Mouse (Mus musculus) forebrain, postnatal 0 days (tissue): Measurements from ENCODE around the gene Neurl1a. TPM values are rescaled to one million over a fixed set of nuclear protein-coding genes. Genes with fewer than 3 reads are reported as not detected.

Source experiments
- ATAC-seq: fragments of 200-750 bp; cut with Nextera tagmentation; 2 replicates; pipeline ENCODE4 v1.8.0; 2017; ENCODE audit warnings: mild to moderate bottlenecking, moderate library complexity
- DNase-seq: peaks from one replicate; pipeline ENCODE4 v3.0.0-alpha.2; 2015
- H3K27ac ChIP-seq: fragments of 300-500 bp; sonication (generic); 2 replicates; pipeline ENCODE4 v1.5.1; 2014; ENCODE audit warnings: low read depth, mild to moderate bottlenecking, antibody characterized with exemption, low read length, moderate library complexity, mixed read lengths
- H3K27me3 ChIP-seq: fragments of 300-500 bp; sonication (generic); 2 replicates; pipeline ENCODE4 v1.6.1; 2014; ENCODE audit warnings: mild to moderate bottlenecking, low read length, mixed read lengths; ENCODE audit not compliant: insufficient read depth
- H3K36me3 ChIP-seq: fragments of 300-500 bp; sonication (generic); 2 replicates; pipeline ENCODE4 v1.6.1; 2014; ENCODE audit warnings: mild to moderate bottlenecking, moderate library complexity; ENCODE audit not compliant: insufficient read depth
- H3K4me1 ChIP-seq: fragments of 300-500 bp; sonication (generic); 2 replicates; pipeline ENCODE4 v1.6.1; 2014; ENCODE audit warnings: antibody characterized with exemption; ENCODE audit not compliant: insufficient read depth
- H3K4me2 ChIP-seq: fragments of 300-500 bp; sonication (generic); 2 replicates; pipeline ENCODE4 v1.6.1; 2014; ENCODE audit warnings: low read depth, mild to moderate bottlenecking, moderate library complexity
- H3K4me3 ChIP-seq: fragments of 300-500 bp; sonication (generic); 2 replicates; pipeline ENCODE4 v1.5.1; 2014; ENCODE audit warnings: low read depth, low read length, mixed read lengths
- H3K9ac ChIP-seq: fragments of 300-500 bp; sonication (generic); 2 replicates; pipeline ENCODE4 v1.6.1; 2014; ENCODE audit warnings: mild to moderate bottlenecking
- H3K9me3 ChIP-seq: fragments of 300-500 bp; sonication (generic); 2 replicates; pipeline ENCODE4 v1.6.1; 2016; ENCODE audit warnings: low read length
- CTCF ChIP-seq: sonication (generic); IDR thresholded peaks from 2 replicates; pipeline ENCODE4 v1.5.1; 2016; ENCODE audit warnings: antibody characterized with exemption, control low read depth, low read depth
- WGBS: fragments of 180-500 bp; shearing (Covaris S2); extraction: QIAGEN DNeasy Blood & Tissue Kit; methylation state at CpG from one replicate; pipeline ENCODE4 v1.1.7; 2014; 5-methylcytosine and 5-hydroxymethylcytosine counted together
- polyA plus RNA-seq: library from polyadenylated mRNA; unstranded; fragments of >200 nt; fragmentation: Nextera tagmentation; extraction: Ambion mirVana; gene quantifications from 2 replicates; pipeline ENCODE4 v1.2.1, GENCODE M21; 2015
- total RNA-seq: library from RNA; depleted of rRNA; stranded (reverse); fragments of >200 nt; gene quantifications from 2 replicates; pipeline ENCODE4 v1.2.3, GENCODE M21; 2014

Gene Neurl1a
- total and polyA plus RNA-seq, 2 experiments from 2014 or later: 15.7 to 52.1 TPM

DNA sequence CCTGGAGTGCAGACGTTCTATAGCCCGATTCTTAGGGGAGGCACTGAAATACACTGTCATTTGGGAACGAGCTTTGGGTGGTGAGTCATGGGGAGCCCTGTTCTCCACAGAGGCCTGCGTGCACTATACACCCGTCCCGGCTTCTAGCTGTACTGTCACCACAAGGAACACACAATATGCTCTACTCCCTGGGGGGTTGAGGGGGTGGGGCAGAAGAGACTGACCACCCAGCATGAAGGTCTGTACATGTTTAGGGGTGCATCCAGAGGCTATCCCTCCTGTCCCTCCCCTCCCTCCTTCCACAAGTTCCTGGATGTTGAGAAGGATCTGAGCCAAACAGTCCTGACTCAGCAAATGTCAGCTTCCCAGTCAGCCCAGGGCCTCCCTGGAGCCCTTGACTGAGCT is 103.4 kb downstream of the Neurl1a start:
- no peak for TF ChIP-seq CTCF
- ATAC-seq (no peak), DNase-seq (no peak)
- 76% methylated on average over 6 of the region's 6 CpGs for WGBS
- H3K4me1 ChIP-seq: peaks cover 12% of the 10 kb centered on the region; the same call in 1 of the 2 replicates
- no peak overlapping the region for H3K4me3 ChIP-seq
- no peaks in the 10 kb centered on the region for H3K27me3 ChIP-seq
- H3K9me3 ChIP-seq: no peaks in the 10 kb centered on the region
- H3K9ac ChIP-seq: no peak overlapping the region
- H3K36me3 ChIP-seq: peaks cover 3% of the 10 kb centered on the region; the same call in 1 of the 2 replicates
- H3K4me2 ChIP-seq: no peak overlapping the region
- H3K27ac ChIP-seq: no peak overlapping the region

DNA sequence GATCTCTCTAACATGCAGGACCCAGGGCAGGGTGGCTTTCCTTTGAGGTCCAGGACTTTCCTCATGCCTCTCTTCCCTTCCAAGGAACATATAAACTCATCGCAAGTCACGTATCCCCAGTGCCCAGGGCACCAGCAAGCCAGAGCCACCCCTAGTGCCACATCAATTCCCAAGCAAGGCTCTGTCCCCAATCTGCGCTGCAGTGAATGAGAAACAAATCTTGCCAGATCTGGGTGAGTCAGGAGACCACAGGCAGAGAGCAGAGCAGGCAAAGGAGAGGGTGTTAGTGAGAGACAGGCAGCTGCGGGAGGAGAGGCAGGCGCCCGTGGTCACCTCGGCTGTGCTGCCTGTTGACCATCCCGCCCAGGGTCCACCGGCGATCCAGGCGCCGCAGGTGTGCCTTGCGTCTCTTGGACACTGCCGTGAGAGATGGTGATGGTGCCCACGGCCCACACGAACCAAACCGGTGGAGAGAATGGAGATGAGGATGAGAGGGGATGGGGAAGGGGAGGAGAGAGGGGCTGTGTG is 104.1 kb downstream of the Neurl1a start:
- no peak for DNase-seq
- no peak overlapping the region for H3K4me3 ChIP-seq
- peaks cover 12% of the 10 kb centered on the region; the same call in 1 of the 2 replicates for H3K4me1 ChIP-seq
- no peak overlapping the region for H3K27ac ChIP-seq
- H3K36me3 ChIP-seq: peaks cover 3% of the 10 kb centered on the region; the same call in 1 of the 2 replicates
- H3K27me3 ChIP-seq: no peaks in the 10 kb centered on the region
- TF ChIP-seq CTCF: no peak
- no peaks in the 10 kb centered on the region for H3K9me3 ChIP-seq
- WGBS: 97% methylated on average over 17 of the region's 17 CpGs
- H3K9ac ChIP-seq: no peak overlapping the region
- H3K4me2 ChIP-seq: no peak overlapping the region
- ATAC-seq: no peak

DNA sequence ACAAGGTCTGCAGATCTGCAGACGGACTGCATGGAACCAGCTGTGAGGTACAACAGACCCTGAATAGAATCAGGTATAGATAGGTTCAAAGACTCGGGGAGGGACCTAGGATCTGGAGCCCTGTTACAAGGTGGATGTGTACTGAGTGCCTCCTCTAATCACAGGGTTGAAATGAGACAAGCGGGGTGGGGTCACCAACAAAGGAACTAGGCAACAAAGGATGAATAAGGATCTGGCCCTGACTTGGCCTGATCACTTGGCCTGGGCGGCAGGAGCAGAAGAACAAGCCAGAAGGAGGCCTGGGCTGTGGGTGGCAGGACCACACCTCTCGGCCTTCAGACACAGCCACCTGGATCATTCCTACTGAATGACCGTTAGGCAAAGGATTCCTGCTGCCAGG is 107.0 kb downstream of the Neurl1a start:
- TF ChIP-seq CTCF: no peak
- H3K27ac ChIP-seq: no peak overlapping the region
- DNase-seq (no peak), ATAC-seq (no peak)
- H3K36me3 ChIP-seq: peaks cover 3% of the 10 kb centered on the region; the same call in 1 of the 2 replicates
- WGBS: 79% methylated on average over 6 of the region's 6 CpGs
- no peaks in the 10 kb centered on the region for H3K4me1 ChIP-seq
- no peak overlapping the region for H3K9ac ChIP-seq
- no peaks in the 10 kb centered on the region for H3K27me3 ChIP-seq
- no peak overlapping the region for H3K4me2 ChIP-seq
- H3K4me3 ChIP-seq: no peak overlapping the region
- H3K9me3 ChIP-seq: no peaks in the 10 kb centered on the region

DNA sequence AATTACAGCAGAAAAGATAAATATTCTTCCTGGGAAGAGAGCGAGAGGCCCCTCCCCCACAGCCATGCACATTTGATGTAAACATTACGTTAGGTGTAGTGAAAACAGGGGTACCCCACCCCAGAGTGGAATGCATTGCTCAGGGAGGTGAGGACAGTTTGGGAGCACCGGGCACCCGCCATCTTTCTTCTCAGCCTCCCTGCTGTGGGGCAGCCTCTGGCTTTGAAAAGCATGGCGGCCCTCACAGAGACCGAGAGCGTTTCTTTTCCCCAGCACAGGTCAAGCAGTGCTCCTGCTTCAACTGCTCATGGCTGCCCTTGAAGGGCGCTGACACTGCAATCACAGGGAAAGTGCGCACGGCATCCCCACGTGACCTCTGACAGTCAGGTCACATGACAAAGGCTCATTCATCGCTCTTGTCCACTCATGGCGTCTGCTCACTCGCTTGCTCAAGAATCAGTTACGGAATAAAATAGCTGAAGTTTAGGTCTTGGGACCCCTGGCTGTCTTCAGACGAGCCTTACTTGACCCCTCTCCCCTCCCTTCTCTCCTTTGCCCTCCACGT is 108.3 kb downstream of the Neurl1a start:
- Histone ChIP-seq H3K9ac (no peak overlapping the region), H3K27me3 (no peaks in the 10 kb centered on the region), H3K4me3 (no peak overlapping the region), H3K4me2 (no peak overlapping the region), H3K4me1 (no peaks in the 10 kb centered on the region), H3K27ac (no peak overlapping the region), H3K9me3 (no peaks in the 10 kb centered on the region), H3K36me3 (peaks cover 3% of the 10 kb centered on the region; the same call in 1 of the 2 replicates)
- DNase-seq: no peak
- 83% methylated on average over 17 of the region's 17 CpGs for WGBS
- no peak for TF ChIP-seq CTCF
- no peak for ATAC-seq

DNA sequence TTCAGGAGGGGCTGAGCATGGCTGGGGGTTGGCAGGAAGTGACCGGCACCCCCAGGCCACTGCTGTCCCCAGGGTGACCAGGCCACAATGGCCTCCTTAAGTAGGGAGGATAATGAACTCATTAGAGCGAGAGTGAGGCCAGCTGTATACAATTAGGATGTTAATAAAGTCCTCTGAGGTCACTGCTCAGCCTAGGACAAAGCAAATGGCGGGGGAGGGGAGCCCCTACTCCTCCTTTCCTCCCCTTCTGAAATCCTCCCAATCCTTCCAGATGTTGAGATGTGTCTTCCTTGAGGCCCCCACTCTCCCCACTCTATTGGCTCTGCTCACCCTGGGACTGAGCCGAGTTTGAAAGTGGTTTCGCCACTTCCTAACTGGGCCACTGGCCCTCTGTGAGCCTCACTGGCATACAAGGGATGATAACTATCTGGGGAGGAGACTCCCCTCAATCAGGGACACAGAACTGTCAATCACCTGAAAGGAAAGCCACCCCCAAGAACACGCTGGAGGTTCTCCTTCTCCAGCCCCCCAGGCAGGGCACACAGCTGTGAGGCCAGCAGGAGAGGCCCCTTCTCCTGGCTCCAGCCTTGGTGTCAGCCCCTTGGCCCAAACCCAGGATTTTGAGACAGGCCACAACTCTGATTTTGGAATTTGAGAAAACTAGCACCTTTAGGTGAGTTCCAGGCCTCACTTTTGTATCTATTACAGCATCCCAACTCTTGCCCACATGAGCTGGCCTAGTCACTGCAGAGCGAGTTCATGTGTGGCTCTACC is 112.9 kb downstream of the Neurl1a start:
- no peak for TF ChIP-seq CTCF
- Histone ChIP-seq H3K4me2 (no peak overlapping the region), H3K9me3 (no peaks in the 10 kb centered on the region), H3K27me3 (no peaks in the 10 kb centered on the region), H3K4me3 (no peak overlapping the region), H3K36me3 (peaks cover 1% of the 10 kb centered on the region; the same call in 1 of the 2 replicates), H3K9ac (no peak overlapping the region), H3K4me1 (no peaks in the 10 kb centered on the region), H3K27ac (no peak overlapping the region)
- no peak; the same call in 1 of the 2 replicates for ATAC-seq
- no peak for DNase-seq
- WGBS: 47% methylated on average over 7 of the region's 7 CpGs

DNA sequence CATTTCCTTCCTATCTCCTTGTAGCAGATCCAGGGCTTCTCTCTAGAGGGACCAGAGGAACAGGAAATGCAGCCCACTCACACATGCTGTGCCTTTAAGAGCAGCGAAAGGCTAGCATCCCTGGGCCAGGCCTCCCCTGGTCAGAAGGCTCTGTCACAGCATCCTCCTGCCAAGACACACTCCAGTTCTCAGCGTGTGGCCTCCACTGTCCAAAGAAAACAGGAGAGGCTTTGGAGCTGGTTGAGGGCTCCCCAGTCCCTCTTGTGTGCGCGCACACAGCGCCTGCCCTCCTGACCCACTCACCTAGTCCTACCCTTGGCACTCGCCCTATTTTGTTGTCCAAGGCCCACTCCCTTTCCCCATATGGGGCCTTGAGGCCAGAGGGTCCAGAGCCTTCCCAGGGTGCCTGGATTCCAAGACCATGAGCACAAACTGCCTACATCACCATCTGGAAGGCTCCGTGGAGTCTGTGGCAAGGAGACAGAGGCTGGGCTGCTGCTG is 113.9 kb downstream of the Neurl1a start:
- TF ChIP-seq CTCF: no peak
- no peak overlapping the region for H3K27ac ChIP-seq
- no peaks in the 10 kb centered on the region for H3K9me3 ChIP-seq
- no peaks in the 10 kb centered on the region for H3K4me1 ChIP-seq
- no peak overlapping the region for H3K4me2 ChIP-seq
- no peak overlapping the region for H3K9ac ChIP-seq
- H3K4me3 ChIP-seq: no peak overlapping the region
- DNase-seq (no peak), ATAC-seq (no peak)
- no peaks in the 10 kb centered on the region for H3K27me3 ChIP-seq
- WGBS: 53% methylated on average over 7 of the region's 7 CpGs
- no peaks in the 10 kb centered on the region for H3K36me3 ChIP-seq

DNA sequence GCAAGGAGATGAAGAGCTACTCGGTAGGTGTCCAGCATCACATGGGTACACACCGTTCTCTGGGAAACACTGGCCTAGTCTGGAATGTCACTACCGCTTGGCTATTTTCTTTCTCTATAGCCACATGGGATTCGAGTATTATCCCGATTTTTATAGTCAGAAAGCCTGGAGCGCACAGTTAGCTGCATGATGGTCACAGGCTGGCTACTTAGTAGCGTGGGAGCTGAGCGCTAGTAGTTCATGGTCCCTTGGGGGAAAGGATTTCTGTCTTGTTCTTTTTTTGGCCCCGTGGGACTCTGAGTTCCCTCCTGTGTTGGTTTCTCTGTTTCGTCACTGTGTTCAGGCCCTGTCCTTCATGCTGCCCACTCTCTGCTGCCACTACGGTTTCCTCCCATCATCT is 119.5 kb downstream of the Neurl1a start:
- DNase-seq (no peak), ATAC-seq (no peak)
- no peak overlapping the region for H3K9ac ChIP-seq
- H3K27ac ChIP-seq: no peak overlapping the region
- H3K27me3 ChIP-seq: no peaks in the 10 kb centered on the region
- no peaks in the 10 kb centered on the region for H3K9me3 ChIP-seq
- H3K4me1 ChIP-seq: peaks cover 12% of the 10 kb centered on the region
- WGBS: 67% methylated on average over 11 of the region's 11 CpGs
- no peak overlapping the region for H3K4me3 ChIP-seq
- no peak overlapping the region for H3K4me2 ChIP-seq
- no peak for TF ChIP-seq CTCF
- no peaks in the 10 kb centered on the region for H3K36me3 ChIP-seq
